Mouse (Mus musculus) spleen, adult 18-20 months (tissue): Measurements from ENCODE around the gene Kbtbd12.

Experiments used
- DNase-seq, 2 experiments: peaks; one replicate each; pipeline ENCODE4 v3.0.0; 2022; ENCODE audit warnings: mixed read lengths in 2 of 2

Gene Kbtbd12

GRCm38 (mm10) chr6:88545397-88545790, 92.4 kb downstream of the Kbtbd12 start:
- no peak for DNase-seq

- no peak for DNase-seq
Measured at GRCm38 (mm10) chr6:88544644-88545396, 92.9 kb downstream of the Kbtbd12 start.

- DNase-seq: no peak
Measured at GRCm38 (mm10) chr6:88544241-88544640, 93.5 kb downstream of the Kbtbd12 start.

GRCm38 (mm10) chr6:88540093-88540755, 97.5 kb downstream of the Kbtbd12 start:
- no peak for DNase-seq

- no peak for DNase-seq
Measured at GRCm38 (mm10) chr6:88530306-88530705, 107.4 kb downstream of the Kbtbd12 start.

- no peak for DNase-seq
Measured at GRCm38 (mm10) chr6:88524056-88524455, 113.7 kb downstream of the Kbtbd12 start.

GRCm38 (mm10) chr6:88523451-88523850, 114.3 kb downstream of the Kbtbd12 start:
- no peak for DNase-seq

GRCm38 (mm10) chr6:88523043-88523442, 114.7 kb downstream of the Kbtbd12 start:
- DNase-seq: no peak

- DNase-seq: no peak
Measured at GRCm38 (mm10) chr6:88522606-88523005, 115.1 kb downstream of the Kbtbd12 start.

- DNase-seq: no peak
Measured at GRCm38 (mm10) chr6:88521821-88522220, 115.9 kb downstream of the Kbtbd12 start.

GRCm38 (mm10) chr6:88518404-88519263, 119.1 kb downstream of the Kbtbd12 start, which contains the start of gene Sec61a1:
Gene Sec61a1, minus strand, starts transcription at chr6:88518905.
- peak; percentile 87 to 90 for DNase-seq

- DNase-seq: no peak
Measured at GRCm38 (mm10) chr6:88517701-88518403, 119.9 kb downstream of the Kbtbd12 start.

- DNase-seq: no peak
Measured at GRCm38 (mm10) chr6:88516667-88517066, 121.1 kb downstream of the Kbtbd12 start.

GRCm38 (mm10) chr6:88515971-88516370, 121.8 kb downstream of the Kbtbd12 start:
- no peak for DNase-seq

- no peak for DNase-seq
Measured at GRCm38 (mm10) chr6:88514546-88514945, 123.2 kb downstream of the Kbtbd12 start.

- peak in 1 of 2 experiments; percentile 1 for DNase-seq
Measured at GRCm38 (mm10) chr6:88513984-88514383, 123.8 kb downstream of the Kbtbd12 start.

GRCm38 (mm10) chr6:88503044-88503443, 134.7 kb downstream of the Kbtbd12 start:
- DNase-seq: no peak

GRCm38 (mm10) chr6:88502030-88502970, 135.4 kb downstream of the Kbtbd12 start:
- no peak for DNase-seq

- no peak for DNase-seq
Measured at GRCm38 (mm10) chr6:88500405-88500767, 137.4 kb downstream of the Kbtbd12 start.

- peak in 1 of 2 experiments; percentile 53 for DNase-seq
Measured at GRCm38 (mm10) chr6:88499481-88500404, 138.0 kb downstream of the Kbtbd12 start.
